Mouse (Mus musculus): ENCODE results near the gene Atxn7l1.
A peak's percentile ranks its signal among the peaks of the same experiment; 100 is the strongest.

Atxn7l1 gene

GRCm38 (mm10) chr12:33147497-33148267 lies at the start of gene Atxn7l1:
TSS of gene Atxn7l1 (plus strand) at chr12:33147693.
- peak; percentile 93 for DNase-seq (ENCODE audit: low read depth, low spot score)

GRCm38 (mm10) chr12:33101627-33102026 lies 45.9 kb upstream of the Atxn7l1 start:
- DNase-seq (ENCODE audit: low read depth, low spot score) = no peak

GRCm38 (mm10) chr12:33102342-33103115 lies 45.0 kb upstream of the Atxn7l1 start:
- DNase-seq (ENCODE audit: low read depth, low spot score) = no peak

GRCm38 (mm10) chr12:33105724-33106123 lies 41.8 kb upstream of the Atxn7l1 start:
- DNase-seq (ENCODE audit: low read depth, low spot score) = no peak

- no peak for DNase-seq (ENCODE audit: low read depth, low spot score)
These were observed 40.9 kb upstream of the Atxn7l1 start for GRCm38 (mm10) chr12:33106438-33107167.

GRCm38 (mm10) chr12:33109531-33109930 lies 38.0 kb upstream of the Atxn7l1 start:
- peak; percentile 21 for DNase-seq (ENCODE audit: low read depth, low spot score)

- no peak for DNase-seq (ENCODE audit: low read depth, low spot score)
These were observed 36.5 kb upstream of the Atxn7l1 start for GRCm38 (mm10) chr12:33110894-33111471.

- peak; percentile 24 for DNase-seq (ENCODE audit: low read depth, low spot score)
These were observed 28.7 kb upstream of the Atxn7l1 start for GRCm38 (mm10) chr12:33118624-33119301.

- DNase-seq (ENCODE audit: low read depth, low spot score) = no peak
These were observed 21.8 kb upstream of the Atxn7l1 start for GRCm38 (mm10) chr12:33125594-33126227.

- DNase-seq (ENCODE audit: low read depth, low spot score) = no peak
These were observed 21.2 kb upstream of the Atxn7l1 start for GRCm38 (mm10) chr12:33126243-33126642.

- DNase-seq (ENCODE audit: low read depth, low spot score) = no peak
These were observed 19.4 kb upstream of the Atxn7l1 start for GRCm38 (mm10) chr12:33128121-33128520.

GRCm38 (mm10) chr12:33128702-33129101 lies 18.8 kb upstream of the Atxn7l1 start:
- no peak for DNase-seq (ENCODE audit: low read depth, low spot score)

GRCm38 (mm10) chr12:33129410-33129809 lies 18.1 kb upstream of the Atxn7l1 start:
- DNase-seq (ENCODE audit: low read depth, low spot score) = peak; percentile 96

GRCm38 (mm10) chr12:33130401-33130800 lies 17.1 kb upstream of the Atxn7l1 start:
- no peak for DNase-seq (ENCODE audit: low read depth, low spot score)

- DNase-seq (ENCODE audit: low read depth, low spot score) = no peak
These were observed 15.7 kb upstream of the Atxn7l1 start for GRCm38 (mm10) chr12:33131796-33132195.

GRCm38 (mm10) chr12:33137857-33138256 lies 9.6 kb upstream of the Atxn7l1 start:
- no peak for DNase-seq (ENCODE audit: low read depth, low spot score)

- DNase-seq (ENCODE audit: low read depth, low spot score) = no peak
These were observed 8.4 kb upstream of the Atxn7l1 start for GRCm38 (mm10) chr12:33139083-33139482.

GRCm38 (mm10) chr12:33144456-33144855 lies 3.0 kb upstream of the Atxn7l1 start:
- no peak for DNase-seq (ENCODE audit: low read depth, low spot score)

- DNase-seq (ENCODE audit: low read depth, low spot score) = peak; percentile 84
These were observed 665 bp upstream of the Atxn7l1 start for GRCm38 (mm10) chr12:33146622-33147433.

Data from ZHBTc4 (cell line).